Mouse (Mus musculus) ovary, postnatal 36 days (tissue): ENCODE measurements at regions not wholly inside any gene's neighbourhood (a gene's known extent, or its start where the extent isn't known, plus 50 kb on each side); places are given as distances from the start of the nearest gene placed in this dataset.

Experiments
- DNase-seq: peaks from one replicate; pipeline ENCODE4 v3.0.0; 2022; ENCODE audit warnings: low spot score, mixed read lengths

GRCm38 (mm10) chr1:163190841-163191240 lies 105.4 kb upstream of the Mroh9 start:
- DNase-seq, result no peak

GRCm38 (mm10) chr1:163181851-163182250 lies 96.4 kb upstream of the Mroh9 start:
- no peak for DNase-seq

GRCm38 (mm10) chr1:163177011-163177410 lies 91.5 kb upstream of the Mroh9 start:
- no peak for DNase-seq

- DNase-seq, result no peak
Measured at GRCm38 (mm10) chr1:163167051-163167450, 81.6 kb upstream of the Mroh9 start.

- DNase-seq, result no peak
Measured at GRCm38 (mm10) chr1:163163636-163164035, 78.2 kb upstream of the Mroh9 start.

- DNase-seq, result no peak
Measured at GRCm38 (mm10) chr1:163159911-163160310, 74.4 kb upstream of the Mroh9 start.

- DNase-seq, result no peak
Measured at GRCm38 (mm10) chr1:163158491-163158890, 73.0 kb upstream of the Mroh9 start.

GRCm38 (mm10) chr1:163150203-163150855 lies 64.9 kb upstream of the Mroh9 start:
- DNase-seq, result peak; percentile 23

- no peak for DNase-seq
Measured at GRCm38 (mm10) chr1:163146641-163147040, 61.2 kb upstream of the Mroh9 start.

- DNase-seq, result no peak
Measured at GRCm38 (mm10) chr1:163143113-163143512, 57.6 kb upstream of the Mroh9 start.

GRCm38 (mm10) chr1:163141471-163141870 lies 56.0 kb upstream of the Mroh9 start:
- DNase-seq, result no peak

GRCm38 (mm10) chr1:163138179-163138578 lies 52.7 kb upstream of the Mroh9 start:
- DNase-seq, result no peak
